Mouse (Mus musculus) urinary bladder, postnatal 25 days (tissue): ENCODE measurements around the gene Ndufa10.
"Not testable (repeated sequence)": the region's sequence is repeated elsewhere in the genome, so short reads cannot be mapped to it uniquely, and the experiment has no call there.

Experiments
- DNase-seq: peaks from one replicate; pipeline ENCODE4 v3.0.0; 2022; ENCODE audit warnings: low spot score

Ndufa10 gene

GRCm38 (mm10) chr1:92473165-92474041, at the start of gene Ndufa10:
Gene Ndufa10, minus strand, starts transcription at chr1:92473860.
- DNase-seq, result peak; percentile 97

DNA sequence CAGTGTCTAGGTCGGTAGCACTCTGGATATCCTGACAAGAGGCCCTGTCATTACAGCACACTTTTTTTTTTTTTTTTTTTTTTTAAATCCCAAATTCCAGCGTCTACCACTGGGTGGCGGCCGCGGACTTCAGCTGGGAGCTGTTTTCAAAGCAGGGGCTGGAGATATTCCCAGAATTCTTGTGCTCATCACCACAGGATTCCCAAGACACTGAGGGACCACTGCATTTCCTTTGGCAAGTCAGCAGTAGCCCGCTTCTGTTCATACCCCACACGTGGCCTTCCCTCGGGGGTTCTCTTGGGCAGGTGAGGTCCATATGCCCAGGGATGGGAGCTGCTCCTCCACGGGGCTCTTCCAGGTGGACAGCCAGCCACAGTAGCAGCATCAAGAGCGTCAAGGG, 47.7 kb upstream of the Ndufa10 start:
- peak; percentile 19 for DNase-seq

DNA sequence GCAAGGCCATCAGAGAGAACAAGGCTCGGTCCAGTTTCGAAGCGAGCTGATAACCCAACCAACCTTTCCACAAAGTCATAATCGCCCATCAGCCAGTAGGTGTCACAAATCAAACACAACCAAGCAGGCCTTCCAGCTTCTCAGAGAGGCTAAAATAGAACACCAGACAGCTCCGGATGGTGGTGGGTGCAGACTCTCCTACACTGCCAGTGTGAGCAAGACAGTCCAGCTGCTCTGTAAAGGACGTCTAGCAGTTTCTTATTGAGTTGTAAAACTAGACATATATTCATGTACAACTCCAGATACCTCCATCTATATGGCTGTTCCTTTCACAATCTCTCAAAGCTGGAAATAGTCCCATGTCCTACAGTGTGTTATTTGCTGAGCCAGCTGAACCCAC, 45.4 kb upstream of the Ndufa10 start:
- DNase-seq, result no peak

DNA sequence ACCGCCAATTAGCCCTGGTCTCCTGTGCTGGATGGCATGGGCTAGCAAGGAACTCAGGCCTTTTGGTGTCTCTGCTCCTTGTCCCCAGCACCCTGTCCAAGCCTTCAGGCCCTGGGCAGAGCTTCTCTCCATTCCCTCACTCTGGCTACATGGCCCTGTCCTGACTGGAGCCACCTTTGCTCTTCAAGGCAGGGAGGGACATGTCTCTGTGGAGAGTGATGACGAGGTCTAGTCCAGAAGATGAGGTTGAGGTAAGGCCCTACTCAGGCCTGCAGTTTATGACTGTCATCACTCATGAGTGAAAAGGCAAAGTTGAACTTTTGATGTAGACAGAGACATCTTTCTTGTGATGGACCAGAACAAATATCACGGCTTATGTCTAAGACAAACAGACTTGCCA, 44.9 kb upstream of the Ndufa10 start, which contains the start of gene Olfr1414:
TSS of gene Olfr1414 (minus strand) at position 101 of the 400 bp plus-strand sequence.
- DNase-seq, result no peak

GRCm38 (mm10) chr1:92515390-92515789, 41.7 kb upstream of the Ndufa10 start:
- no peak for DNase-seq

- DNase-seq, result not testable (repeated sequence)
Observed at GRCm38 (mm10) chr1:92511646-92512045, 38.0 kb upstream of the Ndufa10 start.

DNA sequence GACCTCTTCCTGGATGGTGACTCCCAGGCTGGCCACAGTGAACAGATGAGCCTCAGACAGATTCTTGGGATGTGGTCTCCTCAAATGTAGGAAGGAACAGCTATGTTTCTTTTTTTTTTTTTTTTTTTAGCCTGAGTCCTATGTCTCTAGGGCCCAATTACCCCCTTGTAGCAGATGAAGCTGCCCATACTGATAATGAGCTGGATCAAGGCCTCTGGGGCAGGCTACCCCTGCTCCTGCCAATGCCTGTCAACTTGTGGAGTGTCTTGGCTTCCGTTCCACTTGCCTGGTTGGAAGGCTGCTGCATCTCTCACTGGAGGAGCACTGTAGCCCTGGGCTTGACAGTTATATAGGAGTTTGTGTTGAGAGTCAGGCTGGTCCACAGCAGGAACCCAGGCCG, 22.3 kb upstream of the Ndufa10 start, which contains the start of gene Olfr1415:
TSS of gene Olfr1415 (minus strand) at position 101 of the 400 bp plus-strand sequence.
- DNase-seq, result no peak

GRCm38 (mm10) chr1:92485013-92485412, 11.4 kb upstream of the Ndufa10 start, which contains the start of gene Olfr1416:
Gene Olfr1416, minus strand, starts transcription at chr1:92485113.
- no peak for DNase-seq

DNA sequence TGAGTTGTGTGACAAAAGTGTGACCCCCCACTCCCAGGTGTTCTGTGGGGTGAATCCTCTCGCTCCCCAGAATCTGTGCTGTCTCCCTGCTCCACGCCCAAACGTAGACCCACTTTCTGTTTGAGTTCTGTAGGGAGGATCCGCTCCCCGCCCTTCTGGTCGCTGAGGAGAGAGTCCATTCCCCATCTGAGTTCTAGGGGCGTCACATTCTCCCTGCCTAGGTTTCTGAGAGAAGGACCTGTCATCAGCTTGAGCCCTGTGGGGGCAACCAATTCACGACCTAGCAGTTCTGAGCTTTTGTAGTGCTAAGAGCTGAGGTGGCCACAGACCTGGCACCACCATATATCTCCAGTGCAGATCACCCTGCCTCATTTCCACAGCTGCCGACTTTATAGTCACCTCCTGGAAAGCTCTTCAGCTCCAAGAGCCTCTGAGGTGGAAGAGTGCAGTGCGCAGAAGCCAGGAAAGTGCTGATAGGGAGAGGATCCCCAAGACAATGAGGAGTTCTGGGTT, 462 bp upstream of the Ndufa10 start:
- no peak for DNase-seq

GRCm38 (mm10) chr1:92468891-92469290, 4.8 kb downstream of the Ndufa10 start:
- no peak for DNase-seq

GRCm38 (mm10) chr1:92458416-92458815, 15.2 kb downstream of the Ndufa10 start:
- no peak for DNase-seq

- DNase-seq, result no peak
Observed at GRCm38 (mm10) chr1:92457758-92458157, 15.9 kb downstream of the Ndufa10 start.

DNA sequence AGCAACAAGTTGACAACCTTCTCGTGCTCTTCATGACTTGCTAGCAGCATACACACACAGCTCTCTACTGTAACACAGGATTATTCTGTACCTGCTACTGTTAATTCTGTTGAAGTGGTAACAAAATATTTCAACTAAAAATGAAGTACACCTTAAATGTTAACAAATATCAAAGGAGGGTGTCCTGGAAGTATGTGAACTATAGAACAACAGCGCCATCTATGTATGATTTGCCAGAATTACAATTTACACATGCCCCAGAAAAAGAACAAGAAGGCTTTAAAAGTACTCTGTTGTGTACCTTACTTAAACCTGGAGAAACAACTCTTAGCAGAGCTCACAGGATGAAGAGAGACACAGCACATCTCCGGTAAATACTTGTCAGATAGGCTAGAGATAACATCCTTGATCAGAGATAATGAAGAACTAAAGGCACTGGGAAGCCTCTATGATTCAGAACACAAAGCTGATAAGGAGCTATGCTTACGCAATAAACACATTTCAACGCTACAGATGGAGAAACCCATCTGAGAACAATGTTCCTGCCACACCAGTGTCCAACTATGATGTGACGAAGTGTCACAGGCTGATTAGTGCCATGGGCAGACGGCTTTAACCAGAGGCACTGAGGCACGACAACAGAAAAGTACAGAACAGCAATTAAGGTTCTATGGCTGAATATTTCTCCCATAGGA, 19.8 kb downstream of the Ndufa10 start:
- DNase-seq, result no peak

- DNase-seq, result no peak
Observed at GRCm38 (mm10) chr1:92448293-92448692, 25.4 kb downstream of the Ndufa10 start.

GRCm38 (mm10) chr1:92441453-92442063, 32.1 kb downstream of the Ndufa10 start:
- DNase-seq, result no peak

- no peak for DNase-seq
Observed at GRCm38 (mm10) chr1:92440066-92440750, 33.5 kb downstream of the Ndufa10 start.

- no peak for DNase-seq
Observed at GRCm38 (mm10) chr1:92437678-92438271, 35.9 kb downstream of the Ndufa10 start.

DNA sequence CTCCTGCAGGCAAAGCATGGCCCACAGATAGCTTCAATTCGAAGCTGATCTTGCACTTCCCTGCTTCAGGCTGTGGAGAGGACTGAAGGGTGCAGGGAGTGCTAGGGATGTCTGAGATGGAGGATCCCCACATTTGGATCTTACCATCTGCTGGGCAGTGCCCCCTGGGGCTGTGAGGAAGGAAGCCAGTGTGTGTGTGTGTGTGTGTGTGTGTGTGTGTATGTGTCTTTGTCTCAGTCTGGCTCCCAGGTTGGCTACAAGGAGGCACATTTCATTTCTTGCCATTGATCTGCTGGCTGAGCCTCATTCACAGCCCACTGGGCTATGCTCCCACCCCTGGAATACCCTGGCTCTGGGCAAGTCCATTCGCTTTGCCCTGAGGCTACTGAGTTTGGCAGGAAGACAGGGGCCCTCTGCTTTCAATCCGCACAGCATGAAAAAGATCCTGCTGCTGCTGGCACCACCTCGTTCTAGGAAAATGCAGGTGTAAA, 36.8 kb downstream of the Ndufa10 start:
- DNase-seq, result no peak

DNA sequence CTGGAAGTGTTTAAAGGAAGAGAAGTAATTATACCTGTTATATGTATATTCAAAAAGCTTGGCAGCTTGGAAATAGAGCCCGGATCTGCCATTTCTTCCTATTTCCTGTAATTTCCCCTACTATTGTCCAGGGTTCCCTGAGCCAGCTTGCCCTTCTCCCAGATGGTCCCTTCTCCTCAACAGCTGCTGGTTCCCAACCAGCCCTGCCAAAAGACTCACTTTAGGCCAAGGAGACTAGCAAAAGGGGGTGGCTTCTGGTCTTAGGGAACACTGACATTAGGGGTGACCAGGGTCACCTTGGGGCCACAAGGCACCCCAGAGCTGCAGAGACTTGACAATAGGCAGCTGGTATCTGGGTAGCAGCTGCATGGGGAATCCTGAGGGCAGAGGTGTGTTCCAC, 38.7 kb downstream of the Ndufa10 start:
- no peak for DNase-seq

DNA sequence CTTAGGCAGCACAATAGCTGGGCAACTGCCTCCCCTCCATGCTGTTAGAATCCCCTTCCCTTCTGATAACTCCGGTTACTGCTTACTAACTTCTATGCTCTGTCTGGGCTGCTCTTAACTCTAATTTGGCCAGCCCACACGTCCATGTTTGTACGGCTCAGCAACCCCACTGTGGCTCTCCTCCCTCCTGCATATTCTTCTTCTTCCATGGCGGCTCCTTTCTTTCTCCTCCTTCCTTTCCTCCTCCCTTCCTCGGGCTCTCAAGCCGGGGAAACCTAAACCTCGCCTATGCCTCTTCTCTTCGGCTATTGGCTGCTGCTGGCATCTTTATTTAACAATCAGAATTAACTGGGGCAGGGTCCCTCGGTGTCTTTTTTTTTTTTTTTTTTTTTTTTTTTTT, 40.9 kb downstream of the Ndufa10 start:
- no peak for DNase-seq

DNA sequence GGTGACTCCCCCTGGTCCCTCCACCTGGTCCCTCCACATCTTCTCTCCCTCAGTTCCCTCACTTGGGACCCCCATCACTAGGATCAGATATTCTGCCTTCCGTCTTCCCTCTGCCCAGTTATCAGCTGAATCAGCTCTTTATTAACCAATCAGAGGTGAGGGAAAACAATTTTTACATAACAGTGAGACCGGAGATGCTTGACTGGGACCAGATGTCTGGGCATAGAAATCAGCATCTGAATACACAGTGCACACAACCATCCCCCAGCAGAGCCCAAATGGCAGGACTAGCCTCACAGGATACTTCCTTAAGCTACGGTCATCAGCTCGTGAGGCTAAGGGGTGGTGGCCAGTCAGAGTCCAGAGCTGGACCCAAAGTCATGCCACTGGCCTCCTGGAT, 41.6 kb downstream of the Ndufa10 start:
- no peak for DNase-seq
